Mouse (Mus musculus) MEL (cell line): Measurements from ENCODE around the gene Pcbd1. TPM values are rescaled to one million over a fixed set of nuclear protein-coding genes. Genes with fewer than 3 reads are reported as not detected.
A peak's percentile ranks its signal among the peaks of the same experiment; 100 is the strongest.

ENCODE experiments used
- DNase-seq: peaks from one replicate; pipeline ENCODE4 v3.0.0; 2011; ENCODE audit warnings: low read depth, low spot score
- H3K27ac ChIP-seq: 2 replicates; pipeline ENCODE4 v1.5.1; 2012; ENCODE audit warnings: low read depth, mild to moderate bottlenecking, control low read depth, low read length, moderate library complexity; ENCODE audit not compliant: control insufficient read depth
- H3K27me3 ChIP-seq, 2 experiments: fragments of 150-350 bp in 1 of 2; sonication (generic) in 1 of 2; 2 replicates each; pipeline ENCODE4 v1.6.1; 2012; ENCODE audit warnings: low read length in 2 of 2, mild to moderate bottlenecking in 2 of 2, improper control_type of control experiment in 1 of 2, moderate library complexity in 1 of 2; ENCODE audit not compliant: insufficient read depth in 2 of 2, control insufficient read depth in 1 of 2
- H3K36me3 ChIP-seq, 2 experiments: 2 replicates each; pipeline ENCODE4 v1.6.1; 2012 to 2014; ENCODE audit warnings: low read length in 2 of 2, improper control_type of control experiment in 1 of 2, inconsistent platforms in 1 of 2, mild to moderate bottlenecking in 1 of 2; ENCODE audit not compliant: insufficient read depth in 2 of 2, control insufficient read depth in 1 of 2
- H3K4me1 ChIP-seq, 2 experiments: fragments of 150-350 bp in 1 of 2; sonication (generic) in 1 of 2; 2 replicates each; pipeline ENCODE4 v1.6.1; 2012; ENCODE audit warnings: low read length in 2 of 2, improper control_type of control experiment in 1 of 2, mild to moderate bottlenecking in 1 of 2; ENCODE audit not compliant: insufficient read depth in 2 of 2, control insufficient read depth in 1 of 2
- H3K4me3 ChIP-seq, 2 experiments: fragments of 150-350 bp in 1 of 2; sonication (generic) in 1 of 2; 2 replicates each; pipeline ENCODE4 v1.5.1; 2012; ENCODE audit warnings: low read depth in 2 of 2, low read length in 2 of 2, mild to moderate bottlenecking in 2 of 2, moderate library complexity in 2 of 2, control low read depth in 1 of 2, improper control_type of control experiment in 1 of 2; ENCODE audit not compliant: control insufficient read depth in 1 of 2, insufficient read depth in 1 of 2
- H3K79me2 ChIP-seq: 2 replicates; pipeline ENCODE4 v1.6.1; 2012; ENCODE audit warnings: mild to moderate bottlenecking, low read length, moderate library complexity; ENCODE audit not compliant: control insufficient read depth, poor library complexity, insufficient read depth
- H3K9ac ChIP-seq: 2 replicates; pipeline ENCODE4 v1.6.1; 2012; ENCODE audit warnings: low read depth, mild to moderate bottlenecking, control low read depth, low read length, moderate library complexity; ENCODE audit not compliant: control insufficient read depth, poor library complexity, severe bottlenecking
- H3K9me3 ChIP-seq: fragments of 150-350 bp; sonication (generic); replicated peaks from 2 replicates; pipeline ENCODE4 v1.6.1; 2012; ENCODE audit warnings: mild to moderate bottlenecking, low read length, improper control_type of control experiment, moderate library complexity; ENCODE audit not compliant: insufficient read depth
- BHLHE40 ChIP-seq: IDR thresholded peaks from 2 replicates; pipeline ENCODE4 v1.6.1; 2012; ENCODE audit warnings: low read depth, mild to moderate bottlenecking, inconsistent platforms, low read length, improper control_type of control experiment, borderline replicate concordance
- CHD2 ChIP-seq: IDR thresholded peaks from 2 replicates; pipeline ENCODE4 v1.6.1; 2011; ENCODE audit warnings: low read length, improper control_type of control experiment
- CTCF ChIP-seq, 3 experiments: IDR thresholded peaks in 2 of 3; conservative IDR thresholded peaks in 1 of 3; 2 replicates each; pipeline ENCODE4 v1.5.1; 2011 to 2012; ENCODE audit warnings: low read length in 3 of 3, low read depth in 2 of 3, mild to moderate bottlenecking in 2 of 3, improper control_type of control experiment in 1 of 3, inconsistent platforms in 1 of 3, mixed read lengths in 1 of 3, moderate library complexity in 1 of 3; ENCODE audit not compliant: control insufficient read depth in 1 of 3, insufficient read depth in 1 of 3, poor library complexity in 1 of 3, severe bottlenecking in 1 of 3
- E2F4 ChIP-seq: IDR thresholded peaks from 2 replicates; pipeline ENCODE4 v1.6.1; 2011; ENCODE audit warnings: low read depth, low read length, improper control_type of control experiment, borderline replicate concordance
- EP300 ChIP-seq, 2 experiments: IDR thresholded peaks; 2 replicates each; pipeline ENCODE4 v1.6.1; 2011; ENCODE audit warnings: improper control_type of control experiment in 2 of 2, low read length in 2 of 2, low read depth in 1 of 2, mild to moderate bottlenecking in 1 of 2
- ETS1 ChIP-seq: IDR thresholded peaks from 2 replicates; pipeline ENCODE4 v1.6.1; 2012; ENCODE audit warnings: low read depth, mild to moderate bottlenecking, inconsistent platforms, low read length, improper control_type of control experiment, moderate library complexity
- GABPA ChIP-seq: IDR thresholded peaks from 2 replicates; pipeline ENCODE4 v1.6.1; 2012; ENCODE audit warnings: low read depth, mild to moderate bottlenecking, inconsistent platforms, low read length, improper control_type of control experiment, moderate library complexity
- MAX ChIP-seq: IDR thresholded peaks from 2 replicates; pipeline ENCODE4 v1.6.1; 2011; ENCODE audit warnings: low read length, improper control_type of control experiment
- MAZ ChIP-seq: IDR thresholded peaks from 2 replicates; pipeline ENCODE4 v1.6.1; 2012; ENCODE audit warnings: low read depth, mild to moderate bottlenecking, inconsistent platforms, low read length, improper control_type of control experiment
- NELFE ChIP-seq: IDR thresholded peaks from 2 replicates; pipeline ENCODE4 v1.6.1; 2011; ENCODE audit warnings: low read depth, low read length, improper control_type of control experiment
- NRF1 ChIP-seq: IDR thresholded peaks from 2 replicates; pipeline ENCODE4 v1.6.1; 2014; ENCODE audit warnings: low read depth, mild to moderate bottlenecking, inconsistent platforms, low read length, improper control_type of control experiment, moderate library complexity; ENCODE audit not compliant: poor library complexity, insufficient read depth, severe bottlenecking
- POLR2A ChIP-seq, 2 experiments: IDR thresholded peaks; 2 replicates each; pipeline ENCODE4 v1.6.1; 2011 to 2012; ENCODE audit warnings: low read length in 2 of 2, mild to moderate bottlenecking in 2 of 2, control low read depth in 1 of 2, improper control_type of control experiment in 1 of 2, low read depth in 1 of 2, moderate library complexity in 1 of 2; ENCODE audit not compliant: control insufficient read depth in 1 of 2, insufficient read depth in 1 of 2, poor library complexity in 1 of 2
- POLR2AphosphoS2 ChIP-seq: IDR thresholded peaks from 2 replicates; pipeline ENCODE4 v1.6.1; 2011; ENCODE audit warnings: low read length, improper control_type of control experiment
- POLR2AphosphoS5 ChIP-seq: IDR thresholded peaks from 2 replicates; pipeline ENCODE4 v1.6.1; 2012; ENCODE audit warnings: low read depth, borderline replicate concordance, mild to moderate bottlenecking, inconsistent platforms, low read length, moderate library complexity, mixed read lengths
- RAD21 ChIP-seq: IDR thresholded peaks from 2 replicates; pipeline ENCODE4 v1.6.1; 2011; ENCODE audit warnings: mild to moderate bottlenecking, low read depth, low read length, improper control_type of control experiment
- SIN3A ChIP-seq: IDR thresholded peaks from 2 replicates; pipeline ENCODE4 v1.6.1; 2012; ENCODE audit warnings: low read length, improper control_type of control experiment, inconsistent platforms
- SMC3 ChIP-seq: IDR thresholded peaks from 2 replicates; pipeline ENCODE4 v1.6.1; 2011; ENCODE audit warnings: low read depth, low read length, improper control_type of control experiment
- TAL1 ChIP-seq: IDR thresholded peaks from 2 replicates; pipeline ENCODE4 v1.6.1; 2012; ENCODE audit warnings: mild to moderate bottlenecking, inconsistent platforms, low read length, moderate library complexity, mixed read lengths
- TBP ChIP-seq: IDR thresholded peaks from 2 replicates; pipeline ENCODE4 v1.8.0; 2011; ENCODE audit warnings: low read depth, low read length, improper control_type of control experiment
- TCF12 ChIP-seq: IDR thresholded peaks from 2 replicates; pipeline ENCODE4 v1.6.1; 2014; ENCODE audit warnings: low read depth, mild to moderate bottlenecking, inconsistent platforms, low read length, improper control_type of control experiment, moderate library complexity
- USF1 ChIP-seq: IDR thresholded peaks from 2 replicates; pipeline ENCODE4 v1.6.1; 2014; ENCODE audit warnings: low read depth, mild to moderate bottlenecking, inconsistent platforms, low read length, improper control_type of control experiment, moderate library complexity
- ZMIZ1 ChIP-seq: IDR thresholded peaks from 2 replicates; pipeline ENCODE4 v1.6.1; 2012; ENCODE audit warnings: low read depth, mild to moderate bottlenecking, inconsistent platforms, low read length, improper control_type of control experiment, moderate library complexity
- ZNF384 ChIP-seq: IDR thresholded peaks from 2 replicates; pipeline ENCODE4 v1.6.1; 2012; ENCODE audit warnings: low read depth, mild to moderate bottlenecking, inconsistent platforms, low read length, improper control_type of control experiment
- polyA plus RNA-seq, 2 experiments: library from polyadenylated mRNA; stranded (reverse) in 1 of 2; unstranded in 1 of 2; fragments of >175 nt in 1 of 2; fragments of >200 nt in 1 of 2; gene quantifications; 2 replicates each; pipeline versions ENCODE4 v1.2.1 to v1.2.4; 2012; ENCODE audit warnings: low replicate concordance in 2 of 2, low read depth in 1 of 2; ENCODE audit not compliant: insufficient read length in 2 of 2, insufficient read depth in 1 of 2, missing spikeins in 1 of 2
- total RNA-seq: library from RNA; depleted of rRNA; stranded (reverse); fragments of 300-350 nt; gene quantifications from 2 replicates; pipeline ENCODE4 v1.2.3, GENCODE M21; 2012

Gene Pcbd1
- total and polyA plus RNA-seq, 3 experiments = not detected

GRCm38 (mm10) chr10:61065287-61066005 is 23.7 kb upstream of the Pcbd1 start:
- DNase-seq = no peak
- no peaks in the 10 kb centered on the region for H3K27me3 ChIP-seq
- no peaks in the 10 kb centered on the region for H3K9me3 ChIP-seq
- H3K36me3 ChIP-seq = no peaks in the 10 kb centered on the region
- H3K4me3 ChIP-seq = no peak overlapping the region
- H3K4me1 ChIP-seq = 0 out of 4 replicates have a peak, but pooled peaks cover 0 to 3% of the 10 kb centered on the region in 2 experiments
- no peak overlapping the region for H3K27ac ChIP-seq
- H3K79me2 ChIP-seq = no peaks in the 10 kb centered on the region
- TF ChIP-seq E2F4 (no peak), TCF12 (no peak), NRF1 (no peak), POLR2AphosphoS2 (no peak), ETS1 (no peak), SIN3A (no peak), POLR2AphosphoS5 (no peak), TAL1 (no peak), EP300 (IDR thresholded peaks at IDR 0.05; ENCODE audit: low read depth in 1 of 2, low read length in 2 of 2) (no peak), MAX (no peak), SMC3 (no peak), USF1 (no peak), NELFE (no peak), GABPA (no peak), TBP (no peak), POLR2A (IDR thresholded peaks at IDR 0.05; ENCODE audit: control insufficient read depth in 1 of 2, insufficient read depth in 1 of 2, low read depth in 1 of 2, low read length in 2 of 2, poor library complexity in 1 of 2) (no peak), ZNF384 (no peak), CHD2 (no peak), ZMIZ1 (no peak)
- no peak overlapping the region for H3K9ac ChIP-seq

DNA sequence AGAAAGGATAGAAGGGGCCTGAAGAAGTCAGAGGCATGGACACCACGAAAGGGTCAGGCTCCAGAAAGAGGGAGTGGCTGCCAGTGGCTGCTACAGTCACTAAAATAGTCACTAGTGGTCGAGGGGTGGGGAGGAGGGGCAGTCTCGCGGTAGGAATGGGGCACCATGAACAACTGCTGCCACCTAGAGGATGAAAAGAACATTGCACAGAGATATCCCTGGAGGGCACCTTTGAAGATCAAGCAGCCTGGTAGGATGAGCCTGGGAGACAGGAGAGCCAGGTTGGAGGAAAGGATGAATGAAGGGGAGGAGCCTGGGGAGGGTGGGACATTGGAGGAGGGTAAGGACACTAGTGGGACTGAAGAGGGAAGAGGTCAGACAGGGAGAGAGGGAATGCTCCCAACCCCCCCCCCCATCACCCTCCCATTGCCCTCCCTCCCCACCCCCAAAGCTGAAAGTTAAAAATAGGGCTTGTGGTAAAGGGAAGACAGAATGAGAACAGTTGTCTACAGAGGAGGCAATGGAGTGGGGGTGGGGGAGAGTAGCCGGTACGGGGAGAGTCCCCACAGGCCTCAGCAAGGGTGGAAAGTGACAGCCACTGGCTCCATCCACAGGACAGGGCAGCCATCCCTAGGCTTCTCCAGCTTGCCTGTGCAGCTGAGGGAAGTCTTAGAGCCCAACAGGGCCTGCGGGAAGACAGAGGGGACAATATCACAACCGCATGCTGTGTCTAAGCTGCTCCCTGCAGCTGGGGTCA is 20.5 kb upstream of the Pcbd1 start:
- peak; percentile 61 for DNase-seq
- no peaks in the 10 kb centered on the region for H3K9me3 ChIP-seq
- H3K79me2 ChIP-seq = no peaks in the 10 kb centered on the region
- no peaks in the 10 kb centered on the region for H3K36me3 ChIP-seq
- no peak overlapping the region for H3K4me3 ChIP-seq
- TF ChIP-seq SMC3 (peak; percentile 64), USF1 (no peak), MAZ (0 out of 2 replicates have a peak, but pooled peaks have one; percentile 54), POLR2A (IDR thresholded peaks at IDR 0.05; ENCODE audit: control insufficient read depth in 1 of 2, insufficient read depth in 1 of 2, low read depth in 1 of 2, low read length in 2 of 2, poor library complexity in 1 of 2) (no peak), CHD2 (peak; percentile 35), BHLHE40 (0 out of 2 replicates have a peak, but pooled peaks have one; percentile 18), CTCF (IDR thresholded peaks at IDR 0.05 in 2 of 3, conservative IDR thresholded peaks at IDR 0.05 in 1 of 3; ENCODE audit: control insufficient read depth in 1 of 3, insufficient read depth in 1 of 3, low read depth in 2 of 3, low read length in 3 of 3, poor library complexity in 1 of 3, severe bottlenecking in 1 of 3) (peak; percentile 73 to 77 (median 73)), RAD21 (peak; percentile 66)
- no peak overlapping the region for H3K9ac ChIP-seq
- no peaks in the 10 kb centered on the region for H3K27me3 ChIP-seq
- 0 out of 4 replicates have a peak, but pooled peaks cover 0 to 3% of the 10 kb centered on the region in 2 experiments for H3K4me1 ChIP-seq
- no peak overlapping the region for H3K27ac ChIP-seq
